In genomic region chr10:84706543-84706942, GRCm38 (mm10) we compare ENCODE assay signal across 25 mouse cellular contexts. TPM values are rescaled to one million over a fixed set of nuclear protein-coding genes. Genes with fewer than 3 reads are reported as not detected.
DNase-seq lines count a peak whose midpoint lies in the region; ATAC-seq and TF ChIP-seq lines count a peak whose summit lies in the region.
"Had no signal": no experiment of that assay in that cellular context is flagged by ENCODE, and none has a peak within 500 bp of the region (broad histone marks: within the 10 kb centered on the region; RNA-seq: fewer than 3 reads in every experiment).

No protein-coding gene starts in this region.

- H3K9ac ChIP-seq in heart, adult 2 months (ENCODE audit: low read depth, low read length) = no peak overlapping the region
- H3K9ac ChIP-seq in heart, postnatal 0 days (replicated peaks; ENCODE audit: low read depth, low read length) = no peak overlapping the region
- no peak overlapping the region for H3K9ac ChIP-seq in lung, embryonic 16.5 days (ENCODE audit: low read length)
- H3K9ac ChIP-seq in neural tube, embryonic 11.5 days (ENCODE audit: low read length) = no peak overlapping the region
- no peak overlapping the region for H3K9ac ChIP-seq in neural tube, embryonic 15.5 days (replicated peaks)
- H3K9ac ChIP-seq: embryonic facial prominence, embryonic 13.5 days; limb, embryonic 12.5 days; liver, embryonic 13.5 days had no signal

- H3K4me2 ChIP-seq in heart, postnatal 0 days (ENCODE audit: low read depth, low read length) = no peak overlapping the region
- H3K4me2 ChIP-seq in lung, embryonic 16.5 days (ENCODE audit: low read depth, low read length) = peak overlapping the region; percentile 12; the same call in 1 of the 2 replicates
- no peak overlapping the region for H3K4me2 ChIP-seq in neural tube, embryonic 11.5 days (ENCODE audit: low read depth)
- no peak overlapping the region for H3K4me2 ChIP-seq in neural tube, embryonic 15.5 days
- H3K4me2 ChIP-seq: embryonic facial prominence, embryonic 13.5 days; limb, embryonic 12.5 days; liver, embryonic 13.5 days had no signal

- no peak for TF ChIP-seq POLR2A in heart, adult 2 months (IDR thresholded peaks at IDR 0.05; ENCODE audit: insufficient read depth, low read depth, low read length)

- no peak for ATAC-seq in heart, postnatal 0 days (ENCODE audit: insufficient read depth, low read depth)
- no peak for ATAC-seq in lung, embryonic 16.5 days (ENCODE audit: low read depth)
- no peak for ATAC-seq in neural tube, embryonic 11.5 days (ENCODE audit: insufficient read depth, low FRiP score, low TSS enrichment)
- no peak for ATAC-seq in neural tube, embryonic 15.5 days (ENCODE audit: low FRiP score)
- ATAC-seq: forebrain, embryonic 14.5 days; inflammation-experienced regulatory T-cells, adult 6 months had no signal

- no peak for TF ChIP-seq CTCF in heart, adult 2 months (IDR thresholded peaks at IDR 0.05)
- TF ChIP-seq CTCF in heart, postnatal 0 days (IDR thresholded peaks at IDR 0.05; ENCODE audit: low read depth) = no peak

- 85% methylated on average over 8 of the region's 8 CpGs for WGBS in heart, adult 2 months
- WGBS in heart, postnatal 0 days = 75% methylated on average over 8 of the region's 8 CpGs
- 26% methylated on average over 8 of the region's 8 CpGs for WGBS in lung, embryonic 16.5 days
- WGBS in neural tube, embryonic 11.5 days = 24% methylated on average over 8 of the region's 8 CpGs
- WGBS in neural tube, embryonic 15.5 days = 24% methylated on average over 8 of the region's 8 CpGs

- intact Hi-C loops in heart, adult 2 months (cut with DNase I) = loop anchor here (5.0 kb wide), 2 partner anchors 281 to 341 kb away; no protein-coding TSS in a partner anchor
- intact Hi-C loops in heart, postnatal 14 days (cut with DNase I) = loop anchor here (5.0 kb wide), 1 partner anchor 281 kb away; no protein-coding TSS in a partner anchor

- no peak for DNase-seq in heart, adult 2 months
- no peak for DNase-seq in heart, adult 9 months (ENCODE audit: low spot score in 2 of 2)
- DNase-seq in heart, postnatal 0 days (ENCODE audit: low spot score) = no peak
- DNase-seq in heart, postnatal 14 days = no peak
- DNase-seq in lung, postnatal 25 days (ENCODE audit: low spot score) = no peak
- no peak for DNase-seq in neural tube, embryonic 11.5 days (ENCODE audit: low spot score)
- DNase-seq: adrenal gland, postnatal 10 days; cerebellum, adult 2 months; cerebellum, postnatal 25 days; gastrocnemius, adult 2 months; kidney, adult 18-20 months; kidney, postnatal 4 days; liver, embryonic 13.5 days; right cerebral cortex, postnatal 14 days; thymus, adult 2 months; thymus, postnatal 4 days had no signal

- no peaks in the 10 kb centered on the region for H3K9me3 ChIP-seq in heart, postnatal 0 days (replicated peaks; ENCODE audit: control insufficient read depth, low read length)
- H3K9me3 ChIP-seq in lung, embryonic 16.5 days (ENCODE audit: control insufficient read depth, low read length) = no peaks in the 10 kb centered on the region
- H3K9me3 ChIP-seq in neural tube, embryonic 11.5 days (ENCODE audit: control insufficient read depth, low read length) = no peaks in the 10 kb centered on the region
- no peaks in the 10 kb centered on the region for H3K9me3 ChIP-seq in neural tube, embryonic 15.5 days (replicated peaks)
- H3K9me3 ChIP-seq: embryonic facial prominence, embryonic 13.5 days; limb, embryonic 12.5 days; liver, embryonic 13.5 days had no signal

- no peak for TF ChIP-seq EP300 in heart, adult 2 months (IDR thresholded peaks at IDR 0.05; ENCODE audit: insufficient read depth, low read depth, low read length)
- TF ChIP-seq EP300 in heart, postnatal 0 days (IDR thresholded peaks at IDR 0.05; ENCODE audit: low read depth) = no peak

- H3K27me3 ChIP-seq in heart, adult 2 months (ENCODE audit: control insufficient read depth, insufficient read depth, low read length) = no peaks in the 10 kb centered on the region
- no peaks in the 10 kb centered on the region for H3K27me3 ChIP-seq in heart, postnatal 0 days (ENCODE audit: control insufficient read depth, insufficient read depth, low read length)
- H3K27me3 ChIP-seq in lung, embryonic 16.5 days (ENCODE audit: control insufficient read depth, insufficient read depth, low read depth, low read length) = no peaks in the 10 kb centered on the region
- no peaks in the 10 kb centered on the region for H3K27me3 ChIP-seq in neural tube, embryonic 11.5 days (ENCODE audit: control insufficient read depth, insufficient read depth, low read length)
- H3K27me3 ChIP-seq in neural tube, embryonic 15.5 days (replicated peaks) = no peaks in the 10 kb centered on the region
- H3K27me3 ChIP-seq: liver, embryonic 13.5 days had no signal

- no peak overlapping the region for H3K4me3 ChIP-seq in heart, adult 2 months
- H3K4me3 ChIP-seq in heart, postnatal 0 days (ENCODE audit: low read depth, low read length) = no peak overlapping the region
- H3K4me3 ChIP-seq in lung, embryonic 16.5 days (ENCODE audit: low read length) = no peak overlapping the region
- H3K4me3 ChIP-seq in neural tube, embryonic 11.5 days (ENCODE audit: low read depth, low read length) = no peak overlapping the region
- H3K4me3 ChIP-seq in neural tube, embryonic 15.5 days (replicated peaks) = no peak overlapping the region
- H3K4me3 ChIP-seq: embryonic facial prominence, embryonic 13.5 days; gastrocnemius, adult 2 months; limb, embryonic 12.5 days; liver, embryonic 13.5 days had no signal

- H3K27ac ChIP-seq in heart, adult 2 months = peak overlapping the region; percentile 8; the same call in 1 of the 2 replicates
- H3K27ac ChIP-seq in heart, postnatal 0 days (ENCODE audit: low read depth) = 0 out of 2 replicates have a peak overlapping the region, but pooled peaks have one; percentile 30
- H3K27ac ChIP-seq in lung, embryonic 16.5 days (ENCODE audit: low read length) = peak overlapping the region; percentile 36
- peak overlapping the region; percentile 47 for H3K27ac ChIP-seq in neural tube, embryonic 11.5 days (ENCODE audit: low read depth, low read length)
- H3K27ac ChIP-seq in neural tube, embryonic 15.5 days (replicated peaks) = no peak overlapping the region
- H3K27ac ChIP-seq: embryonic facial prominence, embryonic 13.5 days; limb, embryonic 12.5 days; stomach, postnatal 0 days had no signal

- no peaks in the 10 kb centered on the region for H3K79me2 ChIP-seq in heart, adult 2 months (replicated peaks; ENCODE audit: control insufficient read depth, insufficient read depth, low read length)

- H3K36me3 ChIP-seq in heart, adult 2 months (ENCODE audit: control insufficient read depth, insufficient read depth, low read length) = peaks cover 5% of the 10 kb centered on the region
- peaks cover 13% of the 10 kb centered on the region for H3K36me3 ChIP-seq in heart, postnatal 0 days (replicated peaks; ENCODE audit: control insufficient read depth, insufficient read depth, low read length)
- H3K36me3 ChIP-seq in lung, embryonic 16.5 days (ENCODE audit: control insufficient read depth, insufficient read depth, low read length) = no peaks in the 10 kb centered on the region; the same call in none of the 2 replicates
- H3K36me3 ChIP-seq in neural tube, embryonic 11.5 days (ENCODE audit: control insufficient read depth, insufficient read depth, low read length) = no peaks in the 10 kb centered on the region
- H3K36me3 ChIP-seq in neural tube, embryonic 15.5 days = 0 out of 2 replicates have a peak, but pooled peaks cover 8% of the 10 kb centered on the region

- H3K4me1 ChIP-seq in heart, adult 2 months (ENCODE audit: control insufficient read depth, insufficient read depth, low read length) = peaks cover 2% of the 10 kb centered on the region; the same call in 1 of the 2 replicates
- no peaks in the 10 kb centered on the region for H3K4me1 ChIP-seq in heart, postnatal 0 days (ENCODE audit: control insufficient read depth, insufficient read depth)
- H3K4me1 ChIP-seq in lung, embryonic 16.5 days (replicated peaks; ENCODE audit: control insufficient read depth, insufficient read depth, low read length) = peaks cover 20% of the 10 kb centered on the region
- peaks cover 26% of the 10 kb centered on the region for H3K4me1 ChIP-seq in neural tube, embryonic 11.5 days (ENCODE audit: control insufficient read depth, insufficient read depth, low read length)
- peaks cover 28% of the 10 kb centered on the region for H3K4me1 ChIP-seq in neural tube, embryonic 15.5 days

RNA-seq across cellular contexts. Expression of gene Rfx4, which starts 49.3 kb away (rescaled TPM):
- under 1 TPM in 1 of 2 experiments, not detected in 1; 0.09 TPM for total RNA-seq in heart, adult 2 months (2021)
- 0.06 TPM in 1 of 2 replicates, not detected in the other for polyA plus RNA-seq in heart, adult 2 months (2012; rRNA removed)
- not detected in 2 replicates for total RNA-seq in heart, postnatal 0 days (2014; rRNA removed; ENCODE audit: low replicate concordance)
- polyA plus RNA-seq in heart, postnatal 0 days (2015; fragmentation: Nextera tagmentation; extraction: Ambion mirVana) = not detected in 2 replicates
- under 1 TPM; 0.07 to 0.19 TPM for total RNA-seq in heart, postnatal 14 days (2021)
- 0.06 TPM in 1 of 2 replicates, not detected in the other for polyA plus RNA-seq in lung, embryonic 16.5 days (2015; fragmentation: Nextera tagmentation; extraction: Ambion mirVana)
- 56.3 and 62.9 TPM in 2 replicates for polyA plus RNA-seq in neural tube, embryonic 11.5 days (2014; fragmentation: Nextera tagmentation; extraction: Ambion mirVana)
- polyA plus RNA-seq in neural tube, embryonic 15.5 days (2015; fragmentation: Nextera tagmentation; extraction: Ambion mirVana) = 15.9 and 16.6 TPM in 2 replicates
- total RNA-seq: gastrocnemius, adult 2 months; megakaryocyte progenitor cell, adult 5-6 weeks; monocyte, adult 5-6 weeks had no signal
- polyA plus RNA-seq: liver, embryonic 13.5 days; stomach, postnatal 0 days had no signal

Comparison
In these comparisons a context has a peak if more than half of its experiments do, and no peak if none do; other contexts are left out.
1. RNA of gene Rfx4, which starts 49.3 kb away (polyA plus RNA-seq): 56.3 to 62.9 TPM in neural tube, embryonic 11.5 days and 15.9 to 16.6 TPM in neural tube, embryonic 15.5 days; 0.06 TPM in lung, embryonic 16.5 days, not detected in heart, postnatal 0 days and 0.06 TPM in heart, adult 2 months; every median in the first group is over 10 times any median in the second.